Mouse (Mus musculus) CD8-positive naive resting alpha-beta T cell, adult 2 months (primary cell): ENCODE results near the gene Ccnyl1.
"Not testable (repeated sequence)": the region's sequence is repeated elsewhere in the genome, so short reads cannot be mapped to it uniquely, and the experiment has no call there.

ENCODE experiments used
- DNase-seq, 2 experiments: peaks; one replicate each; pipeline ENCODE4 v3.0.0; 2022; ENCODE audit warnings: low read depth in 2 of 2, low spot score in 2 of 2

The Ccnyl1 gene

DNA sequence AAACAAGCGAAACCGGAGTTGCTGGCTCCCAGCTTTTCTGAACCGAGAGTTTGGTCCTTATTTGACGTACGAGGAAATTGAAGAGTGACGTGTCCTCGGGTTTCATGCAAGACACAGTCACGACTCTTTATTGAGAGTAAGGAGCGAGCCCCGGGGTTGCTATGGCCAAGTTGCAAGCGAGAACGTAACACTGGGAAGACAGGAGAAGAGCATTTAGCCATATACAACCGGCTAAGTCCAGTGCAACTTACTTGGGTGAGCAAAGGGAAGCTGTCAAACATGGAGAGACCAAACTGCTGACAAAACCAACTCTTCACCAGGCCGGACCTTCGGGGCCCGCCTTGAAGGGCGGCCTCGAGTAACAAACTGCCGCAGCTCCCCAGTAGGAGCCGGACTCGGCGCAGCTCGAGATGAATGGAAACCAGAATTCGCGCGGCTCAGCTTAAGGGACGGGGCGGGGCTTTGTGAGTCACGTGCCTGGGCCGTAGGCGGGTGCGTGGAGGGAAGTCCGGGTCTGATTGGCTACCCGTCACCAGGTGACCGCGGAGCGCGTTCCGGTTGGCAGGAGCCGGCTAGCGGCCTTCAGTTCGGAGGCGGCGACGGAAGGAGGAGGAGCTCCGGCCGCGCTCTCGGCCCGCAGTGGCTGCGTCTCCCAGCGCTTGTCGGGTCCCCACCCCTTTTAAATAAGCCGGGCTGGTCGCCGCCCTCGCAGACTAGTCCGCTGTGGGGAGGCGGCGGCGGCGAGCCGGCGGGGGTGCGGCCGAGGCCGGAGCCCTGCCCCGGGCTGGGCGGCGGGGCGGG, at the start of gene Ccnyl1:
Ccnyl1 (plus strand) TSS at position 243 of the 801 bp plus-strand sequence.
- peak; percentile 98 to 99 for DNase-seq

DNA sequence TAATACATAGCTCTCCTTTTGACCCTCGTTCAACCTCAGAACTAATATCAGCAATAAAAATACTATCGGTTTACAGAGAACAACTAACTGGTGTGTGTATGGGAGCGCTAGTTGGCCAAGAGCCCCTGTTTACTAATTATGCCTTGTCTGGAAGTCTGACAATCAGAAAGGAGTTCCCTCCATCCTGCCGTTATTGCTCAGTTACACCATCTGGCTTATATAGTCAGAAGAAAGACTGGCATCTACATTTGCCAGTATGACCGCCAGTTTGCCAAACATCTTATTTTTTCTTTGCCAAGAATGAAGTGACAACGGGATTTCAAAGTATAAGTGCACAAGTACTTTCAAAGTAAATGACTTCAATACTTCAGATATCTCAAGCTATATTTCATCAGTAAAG, 49.2 kb upstream of the Ccnyl1 start:
- DNase-seq, result no peak

DNA sequence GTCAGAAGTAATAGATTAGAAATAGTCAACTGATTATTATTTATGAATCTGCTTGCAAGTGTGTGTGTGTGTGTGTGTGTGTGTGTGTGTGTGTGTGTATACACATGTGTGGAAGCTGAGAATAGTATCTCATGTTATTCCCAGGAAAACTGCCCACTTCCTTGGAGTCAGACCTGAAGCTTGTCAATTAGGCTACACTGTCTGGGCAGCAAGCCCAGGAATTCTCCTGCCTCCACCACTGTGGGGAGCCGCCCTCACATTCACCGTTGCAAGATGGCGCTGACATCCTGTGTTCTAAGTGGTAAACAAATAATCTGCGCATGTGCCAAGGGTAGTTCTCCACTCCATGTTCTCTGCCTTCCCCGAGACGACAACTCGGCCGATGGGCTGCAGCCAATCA, 47.7 kb upstream of the Ccnyl1 start:
- not testable (repeated sequence) for DNase-seq

DNA sequence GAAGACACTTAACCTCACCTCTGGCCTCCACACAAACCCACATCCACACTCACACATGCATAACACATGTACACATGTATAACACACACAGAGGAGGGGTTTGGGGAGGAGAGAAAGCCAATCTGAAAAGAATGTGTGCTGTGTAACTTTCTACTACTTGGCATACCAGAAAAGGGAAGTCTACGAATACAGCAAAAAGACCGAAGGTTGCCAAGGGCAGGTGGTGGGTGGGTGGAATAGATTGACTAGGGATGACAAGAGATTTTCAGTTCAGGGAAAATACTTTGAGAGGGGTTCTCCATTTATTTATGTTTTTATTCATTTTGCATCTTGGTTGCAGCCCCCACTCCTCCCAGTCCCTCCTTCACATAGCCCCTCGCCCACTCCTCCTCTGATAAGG, 45.7 kb upstream of the Ccnyl1 start:
- no peak for DNase-seq

DNA sequence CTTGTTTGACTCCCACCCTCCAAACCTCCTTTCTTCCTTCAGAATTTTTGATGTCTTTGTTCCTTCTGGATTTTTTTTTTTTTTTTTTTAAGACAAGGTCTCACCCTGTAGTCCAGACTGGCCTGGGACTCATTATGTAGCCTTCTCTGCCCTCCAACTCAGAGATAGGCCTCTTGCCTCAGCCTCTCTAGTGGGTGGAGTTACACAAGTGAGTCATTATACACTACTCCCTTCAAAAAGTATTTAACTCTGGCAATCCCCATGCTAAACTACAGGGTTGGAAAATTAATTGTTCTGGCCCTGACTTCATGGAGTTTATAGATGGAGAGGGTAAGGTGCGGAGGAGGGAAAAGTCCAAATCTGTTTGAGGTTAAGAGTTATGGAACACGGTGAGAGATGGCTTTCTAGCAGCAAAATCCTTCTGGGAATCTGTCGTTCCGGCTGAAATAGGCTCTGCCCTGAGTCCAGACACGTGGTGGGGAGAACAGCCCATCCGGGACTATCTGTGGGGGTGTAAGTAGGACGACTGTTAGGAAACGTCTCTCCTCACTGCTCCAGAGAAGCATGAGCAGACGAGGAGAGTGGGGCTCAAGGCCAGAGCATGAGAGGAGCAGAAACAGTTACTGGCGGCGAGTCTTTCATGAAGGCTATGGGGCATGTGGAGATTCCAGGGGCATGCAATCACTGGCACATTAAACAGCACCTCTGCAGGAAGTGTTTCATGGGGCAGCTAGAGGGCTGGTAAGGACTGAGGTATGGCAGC, 40.7 kb upstream of the Ccnyl1 start:
- DNase-seq, result no peak

DNA sequence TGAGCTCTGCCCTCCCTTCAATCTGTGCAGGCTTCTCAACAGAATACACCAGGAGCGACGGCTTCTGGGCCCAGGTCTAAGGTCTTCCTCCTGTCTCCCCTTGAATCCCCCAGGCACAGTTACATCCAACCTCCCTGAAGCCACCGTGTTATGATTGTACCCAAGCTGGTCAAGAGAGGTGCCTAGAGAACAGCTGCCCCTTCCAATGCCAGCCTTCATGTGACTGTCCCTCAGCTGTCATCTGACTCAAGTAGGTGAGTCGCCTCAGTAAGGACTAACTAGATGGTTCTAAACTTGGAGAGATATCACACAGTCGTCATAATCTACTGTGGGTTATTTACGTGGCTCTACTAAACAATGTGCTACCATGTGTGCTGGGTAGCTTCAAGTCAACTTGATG, 36.6 kb upstream of the Ccnyl1 start:
- DNase-seq, result no peak

DNA sequence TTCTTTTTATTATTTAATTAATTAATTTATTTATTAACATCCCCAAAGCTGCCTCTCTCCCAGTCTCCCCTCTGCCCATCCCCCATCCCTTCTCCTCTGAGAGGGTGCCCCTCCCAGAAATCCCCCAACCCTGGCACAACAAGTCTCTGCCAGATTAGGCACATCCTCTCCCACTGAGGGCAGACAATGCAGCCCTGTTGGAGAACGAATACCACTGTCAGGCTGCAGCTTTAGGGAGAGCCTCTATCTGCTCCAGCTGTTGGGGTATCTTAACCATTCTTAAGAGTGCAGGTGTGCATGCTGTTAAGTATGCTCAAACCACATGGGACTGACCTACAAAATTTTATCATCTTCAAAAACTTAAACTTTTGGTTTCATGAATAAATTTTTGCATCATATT, 34.8 kb upstream of the Ccnyl1 start:
- no peak for DNase-seq

DNA sequence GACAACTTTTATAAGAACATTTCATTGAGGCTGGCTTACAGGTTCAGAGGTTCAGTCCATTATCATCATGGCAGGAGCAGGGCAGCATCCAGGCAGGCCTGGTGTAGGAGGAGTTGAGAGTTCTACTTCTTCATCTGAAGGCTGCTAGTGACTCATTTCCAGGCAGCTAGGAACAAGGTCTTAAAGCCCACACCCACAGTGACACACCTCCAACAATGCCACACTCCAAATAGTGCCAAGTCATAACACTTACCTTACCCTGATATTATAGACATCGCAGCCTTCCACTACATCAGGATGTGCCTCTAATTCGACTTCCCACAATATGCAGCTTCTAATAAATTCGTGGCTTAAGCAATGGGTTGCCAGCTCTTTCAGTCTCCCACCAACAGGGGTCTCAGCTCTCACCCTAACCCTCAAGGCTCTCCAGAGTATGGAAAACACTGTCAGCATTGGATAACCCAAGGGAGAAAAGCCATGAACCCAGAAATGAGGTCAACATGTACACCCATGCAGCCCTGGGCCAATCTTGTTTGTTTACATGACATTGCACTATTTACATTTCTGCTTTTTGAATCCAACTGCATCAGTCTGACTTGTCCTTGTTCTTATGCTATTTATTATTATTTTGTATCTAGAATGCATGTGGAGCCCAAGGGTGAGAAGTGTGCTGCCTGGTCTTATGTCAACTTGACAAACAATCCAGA, 33.7 kb upstream of the Ccnyl1 start:
- DNase-seq, result no peak

DNA sequence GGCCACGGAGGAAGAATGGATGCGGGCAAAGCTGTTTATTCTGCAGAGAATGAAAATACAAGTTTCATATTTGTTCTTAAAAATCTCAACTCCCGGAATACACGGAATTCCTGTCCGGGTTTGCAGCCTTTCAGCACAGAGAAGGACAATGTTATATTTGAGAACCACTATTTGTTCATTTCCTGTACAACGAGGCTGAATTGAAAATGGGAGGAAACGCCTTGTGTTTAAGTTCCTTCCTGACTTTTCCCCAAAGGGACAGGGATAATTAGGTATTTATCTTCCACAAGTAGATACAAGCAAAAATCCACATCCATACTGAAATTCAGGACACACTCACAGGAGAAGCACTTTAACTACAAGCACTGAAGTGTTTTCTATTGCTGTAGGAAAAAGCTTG, 31.4 kb upstream of the Ccnyl1 start:
- no peak for DNase-seq

DNA sequence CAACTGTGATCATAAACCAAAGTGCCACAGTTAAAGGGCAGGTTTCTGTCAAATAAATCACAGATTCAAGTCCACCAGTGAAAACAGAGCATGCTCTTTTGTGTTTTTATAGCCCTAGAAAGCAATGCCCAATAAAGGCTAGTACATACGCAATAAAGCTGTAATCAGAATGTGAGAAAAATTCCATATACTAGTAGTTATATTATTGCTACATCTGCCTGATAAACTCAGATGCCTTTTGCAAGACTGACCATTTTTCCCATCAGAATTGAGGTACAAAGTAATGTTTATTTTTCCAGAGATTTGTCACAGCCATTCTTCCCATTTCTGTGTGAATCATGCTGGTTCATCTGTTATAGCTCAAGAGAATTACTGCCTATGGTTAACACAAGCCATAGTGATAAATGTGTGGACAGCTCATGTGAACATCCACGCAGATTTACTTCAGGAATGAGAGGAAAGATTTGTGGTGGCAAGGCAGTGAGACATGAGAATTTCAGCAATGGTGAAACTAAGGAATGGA, 23.1 kb upstream of the Ccnyl1 start:
- DNase-seq, result no peak

DNA sequence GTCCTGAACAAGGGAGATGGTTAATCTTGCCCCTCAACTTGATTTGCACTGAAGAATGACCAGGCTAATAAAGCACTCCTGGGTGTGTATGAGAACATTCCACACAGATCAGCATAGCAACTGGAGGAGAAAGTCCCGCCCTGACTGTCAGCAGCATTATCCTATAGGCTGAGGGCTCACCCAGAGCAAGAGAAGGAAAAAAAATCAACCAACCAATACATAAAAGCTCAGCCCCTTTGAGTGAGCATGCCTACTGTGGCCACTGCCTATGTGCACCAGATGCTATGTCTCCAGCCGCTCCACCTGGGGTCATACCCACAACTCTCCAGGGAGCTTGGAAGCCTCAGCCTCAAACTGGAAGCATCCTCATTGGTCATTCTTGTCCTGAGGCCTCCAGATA, 20.8 kb upstream of the Ccnyl1 start:
- no peak for DNase-seq

DNA sequence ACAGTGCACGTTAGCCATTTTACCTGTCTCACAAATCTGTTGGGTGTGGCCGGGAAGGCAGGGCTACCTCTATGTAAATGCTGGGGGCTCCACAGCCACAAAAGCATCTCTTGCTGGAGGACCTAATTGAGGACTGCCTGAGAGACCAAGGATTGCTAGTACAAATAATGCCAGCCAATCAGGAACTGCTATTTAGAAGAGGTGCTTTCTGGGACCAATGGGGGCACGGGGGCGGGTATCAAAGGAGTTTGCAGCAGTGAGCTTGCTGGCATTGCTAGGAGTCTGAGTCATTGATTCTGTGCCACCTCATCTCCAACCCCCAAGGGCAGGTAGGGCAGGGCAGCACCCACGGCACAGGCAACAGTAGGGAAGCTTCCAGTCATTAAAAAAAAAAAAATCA, 16.3 kb upstream of the Ccnyl1 start:
- DNase-seq, result no peak

DNA sequence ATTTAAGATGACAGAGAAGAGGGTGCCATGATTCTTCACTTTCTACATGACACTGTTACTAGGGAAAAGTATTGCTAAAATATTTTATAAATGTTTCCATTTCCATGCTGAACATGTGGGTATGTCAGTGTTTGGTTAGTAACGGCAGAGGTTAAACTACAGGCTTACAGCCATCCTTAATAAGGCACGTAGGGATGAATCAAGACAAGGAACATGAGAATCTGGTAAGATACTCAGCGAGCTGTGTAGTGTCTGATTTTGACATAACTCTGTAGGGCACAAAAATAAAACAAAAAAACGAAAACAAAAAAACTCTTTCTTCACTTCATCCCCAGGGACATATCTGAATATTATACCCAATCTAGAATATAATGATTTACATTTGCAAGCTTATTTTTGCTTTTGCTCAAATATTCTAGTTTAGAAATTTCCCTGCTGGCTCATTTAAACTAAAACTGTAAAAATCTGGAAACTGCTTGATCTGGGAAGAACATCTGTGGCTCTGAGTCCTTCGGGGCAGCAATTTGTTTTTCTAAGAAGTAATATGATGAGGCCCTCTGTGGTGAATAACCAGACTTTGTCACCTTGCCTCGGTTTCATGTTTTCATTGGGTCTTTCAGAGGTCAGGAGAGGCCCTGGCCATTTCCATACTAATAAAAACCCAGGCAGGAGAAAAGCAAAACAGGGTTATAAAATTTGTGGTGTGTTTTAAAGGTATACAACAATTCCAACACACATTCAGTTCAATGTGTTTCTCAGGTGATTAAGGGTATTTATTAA, 14.0 kb upstream of the Ccnyl1 start:
- no peak for DNase-seq

DNA sequence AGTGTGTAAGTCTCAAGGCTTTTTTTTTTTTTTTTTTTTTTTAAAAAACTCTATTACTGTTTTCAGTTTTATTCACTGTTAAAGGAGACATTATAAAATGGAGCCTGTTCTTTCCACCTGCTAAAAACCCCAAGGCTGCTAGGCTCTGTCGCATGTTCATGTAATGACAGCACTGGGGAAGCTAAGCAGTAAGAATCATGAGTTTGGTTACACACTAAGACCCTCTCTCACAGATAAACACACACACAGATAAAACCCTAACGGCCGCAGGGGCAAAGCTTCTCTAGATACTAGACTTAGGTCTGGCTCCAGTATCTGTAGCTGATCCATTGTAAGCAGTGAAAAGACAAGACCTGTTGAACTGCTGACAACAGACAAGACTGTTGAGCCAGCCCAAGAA, 8.8 kb upstream of the Ccnyl1 start:
- no peak for DNase-seq

DNA sequence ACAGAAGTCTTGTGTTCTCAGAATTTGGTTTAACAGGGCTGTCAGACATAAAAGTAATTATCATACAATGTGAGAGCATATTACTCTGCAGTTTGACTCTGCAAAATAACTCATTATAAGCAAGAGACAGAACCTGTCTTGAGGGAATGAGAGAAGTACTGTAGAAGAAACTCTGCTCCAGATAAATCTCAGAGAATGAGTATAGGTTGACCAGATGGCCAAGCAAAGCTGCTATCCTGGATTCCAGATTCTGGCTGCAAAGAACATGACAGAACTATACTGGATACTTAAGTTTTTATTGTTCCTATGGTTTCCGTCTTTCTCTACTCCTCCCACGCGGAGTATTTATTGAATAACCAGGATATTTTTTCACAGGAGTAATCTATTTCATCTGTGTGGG, 7.2 kb upstream of the Ccnyl1 start:
- DNase-seq, result no peak

DNA sequence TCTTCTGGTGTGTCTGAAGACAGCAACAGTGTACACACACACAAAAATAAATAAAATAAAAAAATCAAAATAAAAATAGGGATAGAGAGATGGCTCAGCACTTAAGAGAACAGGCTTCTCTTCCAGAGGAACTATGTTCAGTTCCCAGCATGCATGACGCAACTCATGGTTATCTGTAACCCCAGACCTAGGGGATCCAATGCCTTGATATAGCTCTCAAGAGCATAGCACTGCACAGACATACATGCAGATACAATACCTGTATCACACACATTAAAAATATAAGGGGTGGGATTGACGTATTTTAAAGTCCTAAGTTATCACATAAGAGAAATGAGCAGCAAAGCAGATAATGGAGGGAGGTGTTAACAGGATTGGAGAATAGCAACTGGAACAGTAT, 5.8 kb upstream of the Ccnyl1 start:
- no peak for DNase-seq

DNA sequence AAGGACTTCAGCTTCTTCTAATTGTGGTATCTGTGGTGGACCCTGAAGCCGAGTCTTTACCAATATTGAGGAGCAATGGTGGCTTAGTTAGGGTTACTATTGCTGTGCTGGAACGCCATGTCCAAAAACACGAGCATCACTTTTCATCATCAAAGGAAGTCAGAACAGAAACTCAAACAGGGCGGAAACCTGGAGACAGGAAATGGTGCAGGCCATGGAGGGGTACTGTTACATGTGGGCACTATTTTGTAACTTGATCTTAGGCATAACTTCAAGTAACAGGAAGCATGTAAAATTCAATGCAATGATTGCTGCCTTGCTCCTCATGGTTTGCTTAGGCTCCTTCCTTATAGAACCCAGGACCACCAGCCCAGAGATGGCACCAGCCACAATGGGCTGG, 2.2 kb upstream of the Ccnyl1 start:
- DNase-seq, result peak; percentile 11 to 37

DNA sequence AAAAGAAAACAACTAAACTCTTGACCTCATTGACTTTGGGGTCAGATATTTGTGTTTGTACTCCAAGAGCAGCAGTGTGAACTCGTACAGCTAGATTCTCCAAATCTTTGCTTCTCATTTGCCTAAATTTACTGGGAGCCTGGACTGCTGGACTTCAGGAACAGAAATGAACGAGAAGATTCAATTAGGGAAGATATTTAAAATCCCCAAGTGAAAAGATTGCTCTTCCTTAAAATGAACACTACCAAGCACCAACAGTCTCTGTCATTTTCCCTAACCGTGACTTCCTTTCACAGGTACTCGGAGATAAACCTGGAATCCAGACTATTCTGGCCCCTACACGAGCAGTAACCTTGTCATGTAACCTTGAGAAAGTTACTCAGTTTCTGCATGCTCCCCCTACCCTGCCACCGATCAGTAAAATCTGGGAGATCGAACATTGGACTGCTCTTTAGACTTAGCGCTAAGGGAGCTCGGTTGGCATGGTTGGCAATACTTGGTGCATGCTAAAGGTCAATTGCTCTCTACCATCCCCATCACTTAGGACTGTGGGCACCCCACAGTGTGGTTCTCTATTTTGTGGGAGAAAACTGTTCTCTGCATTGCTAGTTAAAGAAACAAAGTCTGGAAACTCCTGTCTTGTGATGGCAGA, 568 bp upstream of the Ccnyl1 start:
- DNase-seq, result peak in 1 of 2 experiments; percentile 8

DNA sequence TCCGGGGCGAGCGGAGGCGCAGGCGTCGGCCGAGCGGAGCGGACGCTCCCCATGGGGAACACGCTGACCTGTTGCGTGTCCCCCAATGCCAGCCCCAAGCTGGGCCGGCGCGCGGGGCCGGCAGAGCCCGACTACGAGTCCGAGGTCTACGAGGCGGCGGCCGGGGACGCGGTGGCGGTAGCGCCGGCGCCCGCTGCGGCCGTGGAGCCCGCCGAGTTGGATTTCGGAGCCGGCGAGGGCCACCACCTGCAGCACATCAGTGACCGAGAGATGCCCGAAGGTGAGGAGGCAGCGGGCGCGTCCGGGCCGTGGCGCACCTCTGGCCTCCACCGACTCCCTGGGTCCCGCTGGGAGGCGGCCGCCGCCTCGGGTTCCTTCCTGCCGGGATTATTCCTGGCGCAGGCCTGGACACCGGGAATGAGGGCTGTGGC, 881 bp downstream of the Ccnyl1 start:
- DNase-seq, result peak in 1 of 2 experiments; percentile 19

DNA sequence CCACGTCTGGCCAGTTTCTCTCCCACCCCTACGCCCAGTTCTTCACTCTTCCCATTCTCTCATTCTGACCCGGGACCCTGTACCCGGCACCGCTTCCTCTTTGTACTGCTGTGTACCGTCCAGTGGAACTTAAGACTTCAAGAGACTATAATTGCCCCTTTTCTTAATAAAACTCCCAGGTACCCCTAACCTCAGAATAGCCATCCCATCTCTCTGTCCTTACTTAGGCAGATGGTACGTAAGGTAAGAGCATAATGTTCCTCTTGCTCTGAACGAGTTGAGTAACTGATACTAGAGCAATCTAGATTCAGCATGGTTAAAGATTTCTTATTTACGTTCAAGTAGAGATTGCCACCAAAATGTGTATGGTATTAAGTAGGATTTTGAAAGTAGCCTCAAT, 1.3 kb downstream of the Ccnyl1 start:
- DNase-seq, result no peak
